Mouse (Mus musculus) testis, adult 2 months (tissue): ENCODE measurements around the gene Gm10722.
"Not testable (repeated sequence)": the region's sequence is repeated elsewhere in the genome, so short reads cannot be mapped to it uniquely, and the experiment has no call there.

Source experiments
- CTCF ChIP-seq: fragments of 200-500 bp; IDR thresholded peaks from 2 replicates; pipeline ENCODE4 v1.5.1; 2012; ENCODE audit warnings: low read depth, mild to moderate bottlenecking, inconsistent platforms, low read length, moderate library complexity; ENCODE audit not compliant: control insufficient read depth, insufficient read depth, insufficient replicate concordance
- POLR2A ChIP-seq: fragments of 200-500 bp; IDR thresholded peaks from 2 replicates; pipeline ENCODE4 v1.6.1; 2012; ENCODE audit warnings: low read depth, mild to moderate bottlenecking, inconsistent platforms, low read length, moderate library complexity; ENCODE audit not compliant: control insufficient read depth

DNA sequence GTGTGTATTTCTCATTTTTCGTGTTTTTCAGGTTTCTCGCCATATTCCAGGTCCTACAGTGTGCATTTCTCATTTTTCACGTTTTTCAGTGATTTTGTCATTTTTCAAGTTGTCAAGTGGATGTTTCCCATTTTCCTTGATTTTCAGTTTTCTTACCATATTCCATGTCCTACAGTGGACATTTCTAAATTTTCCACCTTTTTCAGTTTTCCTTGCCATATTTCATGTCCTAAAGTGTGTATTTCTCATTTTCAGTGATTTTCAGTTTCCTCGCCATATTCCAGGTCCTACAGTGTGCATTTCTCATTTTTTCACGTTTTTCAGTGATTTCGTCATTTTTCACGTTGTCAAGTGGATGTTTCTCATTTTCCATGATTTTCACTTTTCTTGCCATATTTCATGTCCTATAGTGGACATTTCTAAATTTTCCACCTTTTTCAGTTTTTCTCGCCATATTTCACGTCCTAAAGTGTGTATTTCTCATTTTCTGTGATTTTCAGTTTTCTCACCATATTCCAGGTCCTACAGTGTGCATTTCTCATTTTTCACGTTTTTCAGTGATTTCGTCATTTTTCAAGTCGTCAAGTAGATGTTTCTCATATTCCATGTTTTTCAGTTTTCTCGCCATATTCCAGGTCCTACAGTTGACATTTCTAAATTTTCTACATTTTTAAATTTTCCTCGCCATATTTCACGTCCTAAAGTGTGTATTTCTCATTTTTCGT, 28.7 kb downstream of the Gm10722 start:
- not testable (repeated sequence) for TF ChIP-seq CTCF, POLR2A
